Mouse (Mus musculus) brain, embryonic 18.5 days (tissue): ENCODE results near the gene Tstd3.
A peak's percentile ranks its signal among the peaks of the same experiment; 100 is the strongest.
"Not testable (repeated sequence)": the region's sequence is repeated elsewhere in the genome, so short reads cannot be mapped to it uniquely, and the experiment has no call there.

Experiments used
- DNase-seq: peaks from one replicate; pipeline ENCODE4 v3.0.0-alpha.2; 2012; ENCODE audit warnings: low read depth, low spot score

Gene Tstd3

GRCm38 (mm10) chr4:21745723-21746122 is 21.3 kb downstream of the Tstd3 start:
- no peak for DNase-seq

- DNase-seq: not testable (repeated sequence)
These were observed 22.9 kb downstream of the Tstd3 start for GRCm38 (mm10) chr4:21744142-21744541.

- no peak for DNase-seq
These were observed 27.8 kb downstream of the Tstd3 start for GRCm38 (mm10) chr4:21739169-21739568.

- peak; percentile 86 for DNase-seq
These were observed 39.3 kb downstream of the Tstd3 start, which contains the start of gene Ccnc for GRCm38 (mm10) chr4:21727615-21728165. Gene Ccnc (plus strand): TSS chr4:21727701.

- DNase-seq: peak; percentile 68
These were observed 39.9 kb downstream of the Tstd3 start for GRCm38 (mm10) chr4:21726912-21727614.

- DNase-seq: no peak
These were observed 44.2 kb downstream of the Tstd3 start for GRCm38 (mm10) chr4:21722752-21723334.

GRCm38 (mm10) chr4:21712147-21712546 is 54.9 kb downstream of the Tstd3 start:
- DNase-seq: no peak
